Mouse (Mus musculus): Measurements from ENCODE around the gene Mki67. TPM values are rescaled to one million over a fixed set of nuclear protein-coding genes. Genes with fewer than 3 reads are reported as not detected.

The Mki67 gene
- polyA plus RNA-seq, 1 experiment from 2014 or later = 108 TPM

DNA sequence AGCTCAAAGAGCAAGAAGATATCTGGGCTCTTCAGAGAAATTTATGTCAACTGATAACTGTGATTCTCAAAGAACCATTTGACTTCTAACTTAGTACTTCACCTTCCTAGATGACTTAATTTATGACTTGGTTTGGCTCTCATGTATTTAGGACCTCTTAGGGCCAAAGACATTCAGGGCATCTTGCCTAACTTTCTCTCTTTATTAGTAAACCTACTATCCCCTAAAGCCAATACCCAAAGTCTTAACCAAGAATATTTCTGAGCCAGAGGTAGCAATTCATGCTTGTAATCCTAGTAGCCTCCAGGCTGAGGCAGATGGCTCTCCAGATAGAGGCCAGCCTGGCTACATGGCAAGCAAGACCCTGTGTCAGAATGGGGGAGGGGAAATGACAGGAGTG lies 55.8 kb downstream of the Mki67 start:
- Histone ChIP-seq H3K4me2 (no peak overlapping the region), H3K27me3 (replicated peaks) (no peaks in the 10 kb centered on the region), H3K4me3 (no peak overlapping the region), H3K36me3 (peaks cover 18% of the 10 kb centered on the region; the same call in 1 of the 2 replicates), H3K27ac (no peak overlapping the region), H3K9me3 (replicated peaks) (no peaks in the 10 kb centered on the region), H3K4me1 (0 out of 2 replicates have a peak, but pooled peaks cover 4% of the 10 kb centered on the region), H3K9ac (no peak overlapping the region)
- ATAC-seq = no peak

DNA sequence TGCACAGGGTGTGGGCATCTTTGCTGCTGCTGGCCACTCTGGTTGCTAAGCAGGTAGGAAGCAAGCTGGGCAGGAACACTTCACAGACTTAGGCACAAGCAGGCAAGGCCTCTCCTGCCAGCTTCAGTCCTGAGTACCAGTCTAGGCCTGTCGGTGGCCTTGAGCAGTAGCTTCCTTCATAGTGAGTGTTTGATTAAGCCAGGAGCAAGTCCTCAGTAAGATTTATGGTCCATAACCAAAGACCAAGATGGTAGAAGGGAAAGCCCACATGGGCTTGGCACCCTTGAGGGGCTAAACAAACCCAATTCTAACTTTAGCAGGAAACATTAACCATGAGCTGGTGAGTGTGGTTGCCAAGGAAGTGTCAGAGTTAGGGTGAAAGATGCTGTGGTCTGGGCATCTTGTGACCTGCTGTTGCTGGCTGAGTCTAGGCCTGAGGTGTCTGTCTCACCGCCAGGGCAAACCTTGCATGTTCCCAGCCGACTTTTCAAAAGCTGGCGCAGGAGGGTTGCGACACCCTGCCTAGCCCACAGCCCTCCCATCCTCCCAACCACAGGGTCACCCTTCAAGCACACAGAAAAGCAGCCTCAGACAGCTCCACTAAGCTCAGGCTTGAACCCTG lies 56.7 kb downstream of the Mki67 start:
- WGBS (ENCODE audit: insufficient replicate concordance) = 69% methylated on average over 5 of the region's 5 CpGs
- no peak overlapping the region for H3K4me2 ChIP-seq
- H3K27ac ChIP-seq = no peak overlapping the region
- H3K4me3 ChIP-seq = no peak overlapping the region
- no peaks in the 10 kb centered on the region for H3K27me3 ChIP-seq (replicated peaks)
- no peak for ATAC-seq
- H3K9me3 ChIP-seq (replicated peaks) = no peaks in the 10 kb centered on the region
- 0 out of 2 replicates have a peak, but pooled peaks cover 4% of the 10 kb centered on the region for H3K4me1 ChIP-seq
- H3K9ac ChIP-seq = no peak overlapping the region
- H3K36me3 ChIP-seq = peaks cover 10% of the 10 kb centered on the region; the same call in 1 of the 2 replicates

DNA sequence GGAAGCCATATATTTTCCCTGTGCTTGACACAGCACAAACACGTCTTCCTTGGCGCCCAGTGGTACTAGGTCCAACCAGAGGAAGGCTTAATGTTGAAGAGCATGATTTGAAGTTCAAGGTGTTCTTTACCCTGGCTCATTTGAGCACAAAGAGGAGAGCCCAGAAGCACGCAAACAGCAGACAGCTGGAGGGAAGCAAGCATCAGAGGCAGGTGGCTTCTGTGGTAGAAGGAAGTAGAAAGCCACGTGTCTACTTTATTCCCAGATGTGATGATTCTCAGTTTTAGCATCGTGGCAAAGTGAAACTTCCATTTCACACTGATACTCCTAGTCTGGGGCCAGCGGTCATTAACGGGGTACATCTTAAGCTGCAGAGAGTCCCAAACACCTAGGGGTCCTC lies 58.0 kb downstream of the Mki67 start:
- Histone ChIP-seq H3K9me3 (replicated peaks) (no peaks in the 10 kb centered on the region), H3K4me3 (no peak overlapping the region), H3K27me3 (replicated peaks) (no peaks in the 10 kb centered on the region), H3K36me3 (peaks cover 6% of the 10 kb centered on the region; the same call in 1 of the 2 replicates), H3K9ac (no peak overlapping the region), H3K4me2 (no peak overlapping the region), H3K27ac (no peak overlapping the region), H3K4me1 (0 out of 2 replicates have a peak, but pooled peaks cover 4% of the 10 kb centered on the region)
- ATAC-seq = no peak
- WGBS (ENCODE audit: insufficient replicate concordance) = 68% methylated on average over 7 of the region's 7 CpGs

DNA sequence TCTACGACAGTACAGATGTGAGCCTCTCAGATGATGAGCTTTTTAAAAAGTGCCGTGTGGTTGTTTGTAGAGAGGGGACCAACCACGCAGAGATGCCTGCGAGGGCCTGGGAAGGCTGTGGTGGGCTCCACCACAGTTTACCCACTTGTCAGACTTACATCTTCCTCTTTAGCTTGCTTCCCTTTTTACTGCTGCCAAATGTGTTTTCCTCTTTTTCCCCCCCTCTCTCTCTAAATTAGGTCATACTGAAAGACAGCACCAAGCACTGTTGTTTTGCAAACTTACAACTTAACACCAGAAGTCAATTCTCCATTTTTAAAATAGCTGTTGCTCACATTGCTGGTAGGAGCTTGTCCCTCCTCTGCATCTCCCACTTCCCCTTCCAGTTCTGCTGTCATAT lies 61.0 kb downstream of the Mki67 start:
- no peaks in the 10 kb centered on the region for H3K27me3 ChIP-seq (replicated peaks)
- no peak overlapping the region for H3K4me3 ChIP-seq
- H3K9ac ChIP-seq = no peak overlapping the region
- H3K9me3 ChIP-seq (replicated peaks) = no peaks in the 10 kb centered on the region
- WGBS (ENCODE audit: insufficient replicate concordance) = 48% methylated on average over 4 of the region's 4 CpGs
- ATAC-seq = no peak
- 0 out of 2 replicates have a peak, but pooled peaks cover 4% of the 10 kb centered on the region for H3K36me3 ChIP-seq
- H3K27ac ChIP-seq = no peak overlapping the region
- no peak overlapping the region for H3K4me2 ChIP-seq
- H3K4me1 ChIP-seq = 0 out of 2 replicates have a peak, but pooled peaks cover 4% of the 10 kb centered on the region

DNA sequence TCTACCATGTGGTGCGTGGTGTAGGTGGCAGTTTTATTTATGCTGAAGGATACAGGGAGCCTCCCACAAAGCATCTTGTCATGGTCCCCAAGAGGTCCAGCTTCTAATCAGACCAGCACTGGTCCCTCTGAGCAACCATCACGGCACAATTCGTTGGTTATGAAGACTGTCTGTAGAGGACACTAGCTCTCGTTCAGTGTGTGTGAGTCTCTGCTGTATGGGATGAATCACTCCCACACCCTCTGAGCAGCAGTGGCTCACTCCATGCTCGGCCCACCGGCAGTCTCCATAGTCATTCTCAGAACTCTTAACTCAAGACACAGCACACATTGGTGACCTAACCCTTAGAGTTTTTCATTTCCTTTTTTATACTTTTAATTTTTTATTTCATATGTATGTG lies 61.9 kb downstream of the Mki67 start:
- no peaks in the 10 kb centered on the region for H3K9me3 ChIP-seq (replicated peaks)
- no peak overlapping the region for H3K27ac ChIP-seq
- 69% methylated on average over 6 of the region's 6 CpGs for WGBS (ENCODE audit: insufficient replicate concordance)
- no peak overlapping the region for H3K9ac ChIP-seq
- no peak overlapping the region for H3K4me3 ChIP-seq
- ATAC-seq = no peak
- H3K36me3 ChIP-seq = 0 out of 2 replicates have a peak, but pooled peaks cover 4% of the 10 kb centered on the region
- H3K4me1 ChIP-seq = 0 out of 2 replicates have a peak, but pooled peaks cover 4% of the 10 kb centered on the region
- no peaks in the 10 kb centered on the region for H3K27me3 ChIP-seq (replicated peaks)
- H3K4me2 ChIP-seq = no peak overlapping the region

DNA sequence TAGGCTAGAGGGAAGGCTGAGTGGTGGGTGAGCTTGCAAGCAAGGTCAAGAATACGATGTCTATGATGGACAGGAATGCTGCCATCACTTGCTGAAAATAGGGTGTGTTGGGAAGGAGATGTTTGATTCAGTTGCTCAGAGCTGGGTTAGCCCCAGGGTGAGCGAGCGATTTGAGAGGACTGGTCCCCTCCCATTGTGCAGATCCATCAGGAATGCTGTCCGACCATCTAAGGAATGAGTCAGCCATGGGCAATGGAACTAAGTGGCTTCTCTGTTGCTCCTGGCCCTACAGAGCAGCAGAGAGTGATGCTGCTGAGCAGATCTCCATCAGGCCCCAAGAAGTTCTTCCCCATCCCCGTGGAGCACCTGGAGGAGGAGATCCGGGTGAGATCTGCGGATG lies 62.6 kb downstream of the Mki67 start:
- H3K9ac ChIP-seq = no peak overlapping the region
- H3K36me3 ChIP-seq = 0 out of 2 replicates have a peak, but pooled peaks cover 4% of the 10 kb centered on the region
- H3K27ac ChIP-seq = no peak overlapping the region
- H3K27me3 ChIP-seq (replicated peaks) = no peaks in the 10 kb centered on the region
- no peaks in the 10 kb centered on the region for H3K9me3 ChIP-seq (replicated peaks)
- ATAC-seq = no peak
- no peak overlapping the region for H3K4me2 ChIP-seq
- no peak overlapping the region for H3K4me3 ChIP-seq
- 81% methylated on average over 7 of the region's 7 CpGs for WGBS (ENCODE audit: insufficient replicate concordance)
- H3K4me1 ChIP-seq = 0 out of 2 replicates have a peak, but pooled peaks cover 4% of the 10 kb centered on the region

GRCm38 (mm10) chr7:135652781-135653180 lies 63.4 kb downstream of the Mki67 start:
- Histone ChIP-seq H3K9ac (no peak overlapping the region), H3K4me1 (0 out of 2 replicates have a peak, but pooled peaks cover 3% of the 10 kb centered on the region), H3K27ac (no peak overlapping the region; the same call in 1 of the 2 replicates), H3K27me3 (replicated peaks) (no peaks in the 10 kb centered on the region), H3K36me3 (0 out of 2 replicates have a peak, but pooled peaks cover 10% of the 10 kb centered on the region), H3K9me3 (replicated peaks) (0 out of 2 replicates have a peak, but pooled peaks cover 3% of the 10 kb centered on the region), H3K4me3 (no peak overlapping the region), H3K4me2 (no peak overlapping the region)
- no peak for ATAC-seq
- 77% methylated on average over 11 of the region's 11 CpGs for WGBS (ENCODE audit: insufficient replicate concordance)

GRCm38 (mm10) chr7:135651831-135652511 lies 64.2 kb downstream of the Mki67 start:
- H3K9me3 ChIP-seq (replicated peaks) = 0 out of 2 replicates have a peak, but pooled peaks cover 3% of the 10 kb centered on the region
- H3K4me2 ChIP-seq = peak overlapping the region; percentile 32
- H3K4me3 ChIP-seq = peak overlapping the region; percentile 16; the same call in 1 of the 2 replicates
- H3K4me1 ChIP-seq = no peaks in the 10 kb centered on the region
- no peak overlapping the region for H3K27ac ChIP-seq
- H3K27me3 ChIP-seq (replicated peaks) = no peaks in the 10 kb centered on the region
- WGBS (ENCODE audit: insufficient replicate concordance) = 54% methylated on average over 18 of the region's 18 CpGs
- no peak for ATAC-seq
- H3K36me3 ChIP-seq = peaks cover 11% of the 10 kb centered on the region
- no peak overlapping the region for H3K9ac ChIP-seq

DNA sequence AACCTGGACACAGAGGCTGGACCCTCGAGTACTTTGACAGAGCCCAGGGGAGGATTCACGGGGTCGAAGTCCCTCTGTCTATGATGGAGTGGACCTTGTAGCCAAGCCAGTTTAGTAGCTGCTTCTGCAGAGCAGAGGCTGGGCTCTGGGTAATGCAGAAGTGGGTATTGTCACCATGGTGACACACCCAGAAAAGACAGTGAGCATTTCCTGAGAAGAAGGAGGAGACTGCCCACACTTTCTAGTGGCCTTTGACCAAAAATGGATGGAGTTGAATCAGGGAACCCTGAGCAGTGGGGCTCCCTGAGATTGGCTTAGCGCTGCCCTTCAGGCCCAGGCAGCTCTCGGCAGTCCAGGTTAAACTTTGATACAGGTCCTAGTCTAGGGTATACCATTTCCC lies 66.1 kb downstream of the Mki67 start:
- H3K4me3 ChIP-seq = no peak overlapping the region
- peaks cover 19% of the 10 kb centered on the region for H3K36me3 ChIP-seq
- H3K9ac ChIP-seq = no peak overlapping the region
- WGBS (ENCODE audit: insufficient replicate concordance) = 60% methylated on average over 5 of the region's 5 CpGs
- H3K27ac ChIP-seq = no peak overlapping the region
- ATAC-seq = no peak
- 0 out of 2 replicates have a peak, but pooled peaks cover 3% of the 10 kb centered on the region for H3K9me3 ChIP-seq (replicated peaks)
- no peaks in the 10 kb centered on the region for H3K27me3 ChIP-seq (replicated peaks)
- H3K4me1 ChIP-seq = no peaks in the 10 kb centered on the region
- H3K4me2 ChIP-seq = no peak overlapping the region

DNA sequence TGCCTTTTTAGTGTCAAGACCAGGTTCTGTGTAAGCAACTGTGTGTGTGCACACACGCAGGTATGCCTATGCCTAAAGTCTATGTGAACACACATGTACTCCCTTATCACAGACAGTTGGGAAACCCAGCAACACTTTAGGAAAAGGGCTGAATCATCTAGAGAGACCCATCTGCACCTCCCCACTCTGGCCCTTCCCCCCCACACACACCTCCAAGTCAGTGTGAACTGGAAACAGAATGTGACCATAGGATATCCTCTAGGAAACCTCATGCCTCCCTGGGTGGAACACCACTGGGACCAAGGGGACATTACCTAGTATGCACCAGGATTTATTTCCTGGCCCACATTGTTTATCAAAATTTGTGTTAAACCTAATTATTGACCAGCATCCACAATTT lies 66.9 kb downstream of the Mki67 start:
- Histone ChIP-seq H3K4me3 (no peak overlapping the region), H3K4me1 (no peaks in the 10 kb centered on the region), H3K9me3 (replicated peaks) (0 out of 2 replicates have a peak, but pooled peaks cover 3% of the 10 kb centered on the region), H3K27ac (no peak overlapping the region), H3K27me3 (replicated peaks) (no peaks in the 10 kb centered on the region), H3K9ac (no peak overlapping the region), H3K4me2 (no peak overlapping the region), H3K36me3 (peaks cover 19% of the 10 kb centered on the region)
- WGBS (ENCODE audit: insufficient replicate concordance) = 65% methylated on average over 1 of the region's 1 CpGs
- no peak for ATAC-seq

DNA sequence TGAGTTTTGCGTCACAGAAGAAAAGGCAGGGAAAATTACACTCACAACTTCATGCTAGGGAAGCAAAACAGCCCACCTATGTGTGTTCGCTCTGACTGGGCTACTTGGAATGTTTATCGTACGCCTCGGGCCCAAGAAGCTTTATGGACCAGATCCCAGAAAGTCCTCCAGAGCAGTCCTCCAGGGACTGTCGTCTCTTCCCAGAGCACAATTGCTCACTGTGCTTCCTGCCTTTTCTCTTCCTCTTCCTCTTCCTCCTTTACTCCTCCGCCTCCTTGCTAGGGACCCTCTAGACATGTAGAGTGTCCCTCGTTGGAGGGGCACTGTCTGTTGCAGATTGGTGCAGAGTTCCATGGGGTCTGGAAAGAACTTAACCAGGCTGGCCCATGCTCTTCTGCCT lies 67.3 kb downstream of the Mki67 start:
- no peak overlapping the region for H3K4me3 ChIP-seq

GRCm38 (mm10) chr7:135646976-135647375 lies 69.2 kb downstream of the Mki67 start:
- Histone ChIP-seq H3K27me3 (replicated peaks) (no peaks in the 10 kb centered on the region), H3K9ac (no peak overlapping the region), H3K4me1 (no peaks in the 10 kb centered on the region), H3K4me3 (no peak overlapping the region), H3K27ac (no peak overlapping the region), H3K36me3 (peaks cover 21% of the 10 kb centered on the region), H3K4me2 (no peak overlapping the region), H3K9me3 (replicated peaks) (0 out of 2 replicates have a peak, but pooled peaks cover 3% of the 10 kb centered on the region)
- WGBS (ENCODE audit: insufficient replicate concordance) = 80% methylated on average over 6 of the region's 6 CpGs
- ATAC-seq = no peak

More for the DNA sequence above, 67.3 kb downstream of the Mki67 start:
- no peaks in the 10 kb centered on the region for H3K27me3 ChIP-seq (replicated peaks)
- no peak overlapping the region for H3K9ac ChIP-seq
- peaks cover 21% of the 10 kb centered on the region for H3K36me3 ChIP-seq
- no peak overlapping the region for H3K27ac ChIP-seq
- 0 out of 2 replicates have a peak, but pooled peaks cover 3% of the 10 kb centered on the region for H3K9me3 ChIP-seq (replicated peaks)
- no peak for ATAC-seq
- H3K4me2 ChIP-seq = no peak overlapping the region
- no peaks in the 10 kb centered on the region for H3K4me1 ChIP-seq
- 76% methylated on average over 8 of the region's 8 CpGs for WGBS (ENCODE audit: insufficient replicate concordance)
